Mouse (Mus musculus) megakaryocyte-erythroid progenitor cell, adult 5-6 weeks (primary cell): ENCODE measurements around the gene Fam71f2. TPM values are rescaled to one million over a fixed set of nuclear protein-coding genes. Genes with fewer than 3 reads are reported as not detected.
A peak's percentile ranks its signal among the peaks of the same experiment; 100 is the strongest.

Experiments used
- ATAC-seq: replicated peaks from 2 replicates; pipeline ENCODE4 v1.8.0; 2016; ENCODE audit warnings: mild to moderate bottlenecking, inconsistent platforms; ENCODE audit not compliant: severe bottlenecking, poor library complexity, low FRiP score, low TSS enrichment
- total RNA-seq, 2 experiments: library from RNA; stranded (forward) in 1 of 2; stranded (reverse) in 1 of 2; fragments of 200-1000, 215-1000 nt in 1 of 2; fragments of >200 nt in 1 of 2; fragmentation: Nextera tagmentation in 1 of 2; gene quantifications; 2 replicates each; pipeline ENCODE4 v1.2.3; 2014 to 2017

The Fam71f2 gene
- total RNA-seq, 2 experiments from 2014 or later: 8.3 TPM; not detected in 1

GRCm38 (mm10) chr6:29326961-29327360, 47.6 kb downstream of the Fam71f2 start:
- no peak for ATAC-seq

- 0 out of 2 replicates have a peak, but pooled peaks have one; percentile 37 for ATAC-seq
Observed at GRCm38 (mm10) chr6:29329514-29329913, 50.1 kb downstream of the Fam71f2 start.

Other genes with a start within 250 kb of the Fam71f2 start
- gene Lep, start 219.4 kb upstream of the Fam71f2 start, total RNA-seq (2014; fragmentation: Nextera tagmentation): not detected in 2 replicates
- gene Lep, start 219.4 kb upstream of the Fam71f2 start, total RNA-seq (2017): not detected in 2 replicates
- gene Rbm28, start 114.6 kb upstream of the Fam71f2 start, total RNA-seq (2014; fragmentation: Nextera tagmentation): 70.5 and 81.2 TPM in 2 replicates
- gene Rbm28, start 114.6 kb upstream of the Fam71f2 start, total RNA-seq (2017): 63.8 and 71.0 TPM in 2 replicates
- gene Prrt4, start 100.0 kb upstream of the Fam71f2 start, total RNA-seq (2014; fragmentation: Nextera tagmentation): not detected in 2 replicates
- gene Prrt4, start 100.0 kb upstream of the Fam71f2 start, total RNA-seq (2017): not detected in 2 replicates
- gene Impdh1, start 63.2 kb upstream of the Fam71f2 start, total RNA-seq (2014; fragmentation: Nextera tagmentation): 35.5 and 56.9 TPM in 2 replicates
- 16.8 and 19.5 TPM in 2 replicates for gene Impdh1, start 63.2 kb upstream of the Fam71f2 start, total RNA-seq (2017)
- gene Hilpda, start 7.1 kb upstream of the Fam71f2 start, total RNA-seq (2014; fragmentation: Nextera tagmentation): 13.4 and 16.4 TPM in 2 replicates
- gene Hilpda, start 7.1 kb upstream of the Fam71f2 start, total RNA-seq (2017): 6.9 and 13.5 TPM in 2 replicates
- gene Fam71f1, start 39.5 kb downstream of the Fam71f2 start, total RNA-seq (2014; fragmentation: Nextera tagmentation): not detected in 2 replicates
- not detected in 2 replicates for gene Fam71f1, start 39.5 kb downstream of the Fam71f2 start, total RNA-seq (2017)
- 46.1 and 46.8 TPM in 2 replicates for gene Calu, start 68.5 kb downstream of the Fam71f2 start, total RNA-seq (2014; fragmentation: Nextera tagmentation)
- gene Calu, start 68.5 kb downstream of the Fam71f2 start, total RNA-seq (2017): 157 and 164 TPM in 2 replicates
- not detected in 2 replicates for gene Opn1sw, start 108.9 kb downstream of the Fam71f2 start, total RNA-seq (2014; fragmentation: Nextera tagmentation)
- not detected in 2 replicates for gene Opn1sw, start 108.9 kb downstream of the Fam71f2 start, total RNA-seq (2017)
- gene Ccdc136, start 116.7 kb downstream of the Fam71f2 start, total RNA-seq (2014; fragmentation: Nextera tagmentation): not detected in 2 replicates
- not detected in 2 replicates for gene Ccdc136, start 116.7 kb downstream of the Fam71f2 start, total RNA-seq (2017)
- gene Flnc, start 153.7 kb downstream of the Fam71f2 start, total RNA-seq (2014; fragmentation: Nextera tagmentation): not detected in 2 replicates
- gene Flnc, start 153.7 kb downstream of the Fam71f2 start, total RNA-seq (2017): not detected in 2 replicates
- 168 and 176 TPM in 2 replicates for gene Atp6v1f, start 188.1 kb downstream of the Fam71f2 start, total RNA-seq (2014; fragmentation: Nextera tagmentation)
- gene Atp6v1f, start 188.1 kb downstream of the Fam71f2 start, total RNA-seq (2017): 167 and 198 TPM in 2 replicates
- gene Atp6v1fnb, start 191.8 kb downstream of the Fam71f2 start, total RNA-seq (2014; fragmentation: Nextera tagmentation): not detected in 2 replicates
- not detected in 2 replicates for gene Atp6v1fnb, start 191.8 kb downstream of the Fam71f2 start, total RNA-seq (2017)
- not detected in 2 replicates for gene Kcp, start 228.4 kb downstream of the Fam71f2 start, total RNA-seq (2014; fragmentation: Nextera tagmentation)
- not detected in 2 replicates for gene Kcp, start 228.4 kb downstream of the Fam71f2 start, total RNA-seq (2017)
- 0.59 and 1.1 TPM in 2 replicates for gene Irf5, start 247.0 kb downstream of the Fam71f2 start, total RNA-seq (2014; fragmentation: Nextera tagmentation)
- 0.99 and 5.9 TPM in 2 replicates for gene Irf5, start 247.0 kb downstream of the Fam71f2 start, total RNA-seq (2017)